Mouse (Mus musculus) hindbrain, embryonic 12.5 days (tissue): ENCODE measurements at regions not wholly inside any gene's neighbourhood (a gene's known extent, or its start where the extent isn't known, plus 50 kb on each side); places are given as distances from the start of the nearest gene placed in this dataset.
A peak's percentile ranks its signal among the peaks of the same experiment; 100 is the strongest.

ENCODE experiments used
- ATAC-seq: fragments of 200-750 bp; cut with Nextera tagmentation; 2 replicates; pipeline ENCODE4 v1.8.0; 2017; ENCODE audit warnings: moderate TSS enrichment; ENCODE audit not compliant: low FRiP score
- H3K27ac ChIP-seq: fragments of 300-500 bp; sonication (generic); 2 replicates; pipeline ENCODE4 v1.5.1; 2016; ENCODE audit warnings: mild to moderate bottlenecking
- H3K27me3 ChIP-seq: fragments of 300-500 bp; sonication (generic); 2 replicates; pipeline ENCODE4 v1.6.1; 2016; ENCODE audit warnings: mild to moderate bottlenecking
- H3K36me3 ChIP-seq: fragments of 300-500 bp; sonication (generic); 2 replicates; pipeline ENCODE4 v1.6.1; 2016; ENCODE audit warnings: mild to moderate bottlenecking
- H3K4me1 ChIP-seq: fragments of 300-500 bp; sonication (generic); 2 replicates; pipeline ENCODE4 v1.6.1; 2016
- H3K4me2 ChIP-seq: fragments of 300-500 bp; sonication (generic); replicated peaks from 2 replicates; pipeline ENCODE4 v1.6.1; 2016; ENCODE audit warnings: mild to moderate bottlenecking
- H3K4me3 ChIP-seq: fragments of 300-500 bp; sonication (generic); 2 replicates; pipeline ENCODE4 v1.5.1; 2016; ENCODE audit warnings: mild to moderate bottlenecking
- H3K9ac ChIP-seq: fragments of 300-500 bp; sonication (generic); 2 replicates; pipeline ENCODE4 v1.6.1; 2016; ENCODE audit warnings: mild to moderate bottlenecking, moderate library complexity
- H3K9me3 ChIP-seq: fragments of 300-500 bp; sonication (generic); replicated peaks from 2 replicates; pipeline ENCODE4 v1.6.1; 2016; ENCODE audit warnings: mild to moderate bottlenecking
- WGBS: fragments of 180-500 bp; shearing (Covaris S2); methylation state at CpG from one replicate; pipeline ENCODE4 v1.1.7; 2016; 5-methylcytosine and 5-hydroxymethylcytosine counted together

- H3K27me3 ChIP-seq: no peaks in the 10 kb centered on the region
- 0 out of 2 replicates have a peak, but pooled peaks have one; percentile 35 for ATAC-seq
- H3K9ac ChIP-seq: no peak overlapping the region
- no peak overlapping the region for H3K27ac ChIP-seq
- no peaks in the 10 kb centered on the region for H3K4me1 ChIP-seq
- no peaks in the 10 kb centered on the region for H3K36me3 ChIP-seq
- H3K4me2 ChIP-seq: no peak overlapping the region
- no peak overlapping the region for H3K4me3 ChIP-seq
- H3K9me3 ChIP-seq: no peaks in the 10 kb centered on the region
- 58% methylated on average over 8 of the region's 8 CpGs for WGBS
These were observed 434.0 kb upstream of the Apob start for GRCm38 (mm10) chr12:7543281-7543981.

GRCm38 (mm10) chr12:7548759-7549158, 428.7 kb upstream of the Apob start:
- no peaks in the 10 kb centered on the region for H3K27me3 ChIP-seq
- no peak for ATAC-seq
- WGBS: 87% methylated on average over 1 of the region's 1 CpGs

GRCm38 (mm10) chr12:7560245-7560644, 417.2 kb upstream of the Apob start:
- no peaks in the 10 kb centered on the region for H3K36me3 ChIP-seq
- no peak for ATAC-seq
- H3K4me2 ChIP-seq: no peak overlapping the region
- H3K9ac ChIP-seq: no peak overlapping the region
- no peak overlapping the region for H3K4me3 ChIP-seq
- no peaks in the 10 kb centered on the region for H3K4me1 ChIP-seq
- no peaks in the 10 kb centered on the region for H3K9me3 ChIP-seq
- H3K27me3 ChIP-seq: no peaks in the 10 kb centered on the region
- 84% methylated on average over 1 of the region's 1 CpGs for WGBS
- H3K27ac ChIP-seq: no peak overlapping the region

More at GRCm38 (mm10) chr12:7548759-7549158, 428.7 kb upstream of the Apob start:
- H3K9me3 ChIP-seq: no peaks in the 10 kb centered on the region
- no peak overlapping the region for H3K9ac ChIP-seq
- no peak overlapping the region for H3K27ac ChIP-seq
- H3K4me2 ChIP-seq: no peak overlapping the region
- no peaks in the 10 kb centered on the region for H3K36me3 ChIP-seq
- H3K4me3 ChIP-seq: no peak overlapping the region
- no peaks in the 10 kb centered on the region for H3K4me1 ChIP-seq

GRCm38 (mm10) chr12:7576081-7576480, 401.4 kb upstream of the Apob start:
- Histone ChIP-seq H3K4me2 (no peak overlapping the region), H3K9ac (no peak overlapping the region), H3K4me1 (no peaks in the 10 kb centered on the region), H3K27me3 (no peaks in the 10 kb centered on the region), H3K4me3 (no peak overlapping the region), H3K9me3 (no peaks in the 10 kb centered on the region), H3K27ac (no peak overlapping the region), H3K36me3 (no peaks in the 10 kb centered on the region)
- no peak for ATAC-seq
- WGBS: 85% methylated on average over 2 of the region's 2 CpGs

- Histone ChIP-seq H3K36me3 (no peaks in the 10 kb centered on the region), H3K4me1 (no peaks in the 10 kb centered on the region), H3K9ac (no peak overlapping the region), H3K27ac (no peak overlapping the region), H3K4me3 (no peak overlapping the region), H3K27me3 (no peaks in the 10 kb centered on the region), H3K4me2 (no peak overlapping the region), H3K9me3 (no peaks in the 10 kb centered on the region)
- no peak for ATAC-seq
These were observed 389.9 kb upstream of the Apob start for GRCm38 (mm10) chr12:7587501-7587900.

GRCm38 (mm10) chr12:7611272-7612092, 366.0 kb upstream of the Apob start:
- no peaks in the 10 kb centered on the region for H3K4me1 ChIP-seq
- peak overlapping the region; percentile 44 for H3K27ac ChIP-seq
- no peak overlapping the region for H3K4me3 ChIP-seq
- no peak overlapping the region for H3K9ac ChIP-seq
- H3K4me2 ChIP-seq: no peak overlapping the region
- no peaks in the 10 kb centered on the region for H3K27me3 ChIP-seq
- WGBS: 60% methylated on average over 3 of the region's 3 CpGs
- peak; percentile 68 for ATAC-seq
- no peaks in the 10 kb centered on the region for H3K9me3 ChIP-seq
- H3K36me3 ChIP-seq: no peaks in the 10 kb centered on the region

GRCm38 (mm10) chr12:7636417-7637175, 340.9 kb upstream of the Apob start:
- WGBS: 79% methylated on average over 4 of the region's 4 CpGs
- no peak for ATAC-seq
- Histone ChIP-seq H3K4me2 (no peak overlapping the region), H3K4me3 (no peak overlapping the region), H3K27ac (no peak overlapping the region), H3K27me3 (no peaks in the 10 kb centered on the region), H3K9me3 (no peaks in the 10 kb centered on the region), H3K9ac (no peak overlapping the region), H3K36me3 (no peaks in the 10 kb centered on the region), H3K4me1 (no peaks in the 10 kb centered on the region)

GRCm38 (mm10) chr12:7637629-7638028, 339.8 kb upstream of the Apob start:
- Histone ChIP-seq H3K27me3 (no peaks in the 10 kb centered on the region), H3K9ac (no peak overlapping the region), H3K9me3 (no peaks in the 10 kb centered on the region), H3K4me2 (no peak overlapping the region), H3K36me3 (no peaks in the 10 kb centered on the region), H3K27ac (no peak overlapping the region), H3K4me1 (no peaks in the 10 kb centered on the region), H3K4me3 (no peak overlapping the region)
- ATAC-seq: no peak
- 72% methylated on average over 4 of the region's 4 CpGs for WGBS

- Histone ChIP-seq H3K9me3 (no peaks in the 10 kb centered on the region), H3K4me2 (no peak overlapping the region), H3K4me1 (no peaks in the 10 kb centered on the region), H3K9ac (no peak overlapping the region), H3K36me3 (no peaks in the 10 kb centered on the region), H3K27me3 (no peaks in the 10 kb centered on the region), H3K4me3 (no peak overlapping the region), H3K27ac (no peak overlapping the region)
- no peak for ATAC-seq
- 87% methylated on average over 3 of the region's 3 CpGs for WGBS
These were observed 326.6 kb upstream of the Apob start for GRCm38 (mm10) chr12:7650851-7651250.

GRCm38 (mm10) chr12:7662027-7662426, 315.4 kb upstream of the Apob start:
- Histone ChIP-seq H3K9me3 (no peaks in the 10 kb centered on the region), H3K27me3 (no peaks in the 10 kb centered on the region), H3K36me3 (no peaks in the 10 kb centered on the region), H3K4me3 (no peak overlapping the region), H3K4me2 (no peak overlapping the region), H3K27ac (no peak overlapping the region), H3K9ac (no peak overlapping the region), H3K4me1 (no peaks in the 10 kb centered on the region)
- no peak for ATAC-seq
- 58% methylated on average over 3 of the region's 3 CpGs for WGBS

GRCm38 (mm10) chr12:7670114-7670513, 307.3 kb upstream of the Apob start:
- Histone ChIP-seq H3K4me2 (no peak overlapping the region), H3K9me3 (no peaks in the 10 kb centered on the region), H3K4me1 (no peaks in the 10 kb centered on the region), H3K36me3 (no peaks in the 10 kb centered on the region), H3K27me3 (no peaks in the 10 kb centered on the region), H3K9ac (no peak overlapping the region), H3K4me3 (no peak overlapping the region), H3K27ac (no peak overlapping the region)
- ATAC-seq: no peak
- WGBS: 78% methylated on average over 3 of the region's 3 CpGs

GRCm38 (mm10) chr12:7670561-7670960, 306.9 kb upstream of the Apob start:
- no peak overlapping the region for H3K4me2 ChIP-seq
- 61% methylated on average over 1 of the region's 1 CpGs for WGBS
- H3K4me1 ChIP-seq: no peaks in the 10 kb centered on the region
- ATAC-seq: no peak
- no peaks in the 10 kb centered on the region for H3K9me3 ChIP-seq
- H3K27me3 ChIP-seq: no peaks in the 10 kb centered on the region
- H3K4me3 ChIP-seq: no peak overlapping the region
- H3K27ac ChIP-seq: no peak overlapping the region
- H3K9ac ChIP-seq: no peak overlapping the region
- no peaks in the 10 kb centered on the region for H3K36me3 ChIP-seq
